Mouse (Mus musculus) spleen, postnatal 4 days (tissue): ENCODE results near the gene Arl3.

ENCODE experiments used
- DNase-seq, 2 experiments: peaks; one replicate each; pipeline ENCODE4 v3.0.0; 2022; ENCODE audit warnings: low spot score in 2 of 2

Arl3 gene

GRCm38 (mm10) chr19:46517529-46518351 is 55.3 kb downstream of the Arl3 start:
- no peak for DNase-seq

- DNase-seq: no peak
Measured at GRCm38 (mm10) chr19:46516667-46517528, 56.1 kb downstream of the Arl3 start.

- DNase-seq: no peak
Measured at GRCm38 (mm10) chr19:46515287-46515821, 57.6 kb downstream of the Arl3 start.

- no peak for DNase-seq
Measured at GRCm38 (mm10) chr19:46514387-46514786, 58.6 kb downstream of the Arl3 start.

- no peak for DNase-seq
Measured at GRCm38 (mm10) chr19:46511263-46511662, 61.7 kb downstream of the Arl3 start.

GRCm38 (mm10) chr19:46510824-46511223 is 62.2 kb downstream of the Arl3 start:
- no peak for DNase-seq

- DNase-seq: no peak
Measured at GRCm38 (mm10) chr19:46510401-46510800, 62.6 kb downstream of the Arl3 start.

GRCm38 (mm10) chr19:46509736-46510135 is 63.3 kb downstream of the Arl3 start:
- no peak for DNase-seq

GRCm38 (mm10) chr19:46509202-46509601 is 63.8 kb downstream of the Arl3 start:
- no peak for DNase-seq

- no peak for DNase-seq
Measured at GRCm38 (mm10) chr19:46508738-46509137, 64.3 kb downstream of the Arl3 start.

GRCm38 (mm10) chr19:46507806-46508205 is 65.2 kb downstream of the Arl3 start:
- DNase-seq: no peak

- DNase-seq: no peak
Measured at GRCm38 (mm10) chr19:46507181-46507581, 65.8 kb downstream of the Arl3 start.

- DNase-seq: no peak
Measured at GRCm38 (mm10) chr19:46506372-46506717, 66.7 kb downstream of the Arl3 start.

GRCm38 (mm10) chr19:46505646-46506371 is 67.2 kb downstream of the Arl3 start:
- no peak for DNase-seq

- DNase-seq: no peak
Measured at GRCm38 (mm10) chr19:46504822-46505417, 68.1 kb downstream of the Arl3 start.

- DNase-seq: peak in 1 of 2 experiments; percentile 67
Measured at GRCm38 (mm10) chr19:46504085-46504552, 68.9 kb downstream of the Arl3 start.

GRCm38 (mm10) chr19:46503351-46504084 is 69.5 kb downstream of the Arl3 start:
- DNase-seq: peak; percentile 83 to 87

- DNase-seq: peak; percentile 89 to 94
Measured at GRCm38 (mm10) chr19:46502471-46503166, 70.4 kb downstream of the Arl3 start.

- peak; percentile 83 to 91 for DNase-seq
Measured at GRCm38 (mm10) chr19:46502069-46502455, 70.9 kb downstream of the Arl3 start.
